Mouse (Mus musculus) frontal cortex, postnatal 36 days (tissue): ENCODE data around the gene Krtap7-1.

ENCODE experiments used
- DNase-seq, 2 experiments: peaks; one replicate each; pipeline ENCODE4 v3.0.0; 2022; ENCODE audit warnings: low spot score in 2 of 2

The Krtap7-1 gene

GRCm38 (mm10) chr16:89508223-89508622 is at the start of gene Krtap7-1:
Krtap7-1 (minus strand) TSS chr16:89508323.
- no peak for DNase-seq

- DNase-seq = no peak
Measured at GRCm38 (mm10) chr16:89550298-89550697, 42.2 kb upstream of the Krtap7-1 start.

- DNase-seq = no peak
Measured at GRCm38 (mm10) chr16:89538031-89538484, 29.9 kb upstream of the Krtap7-1 start.

- DNase-seq = no peak
Measured at GRCm38 (mm10) chr16:89537349-89537748, 29.2 kb upstream of the Krtap7-1 start.

- peak; percentile 15 to 22 for DNase-seq
Measured at GRCm38 (mm10) chr16:89530547-89530946, 22.4 kb upstream of the Krtap7-1 start.

- DNase-seq = no peak
Measured at GRCm38 (mm10) chr16:89529846-89530245, 21.7 kb upstream of the Krtap7-1 start.

GRCm38 (mm10) chr16:89528380-89528779 is 20.3 kb upstream of the Krtap7-1 start:
- DNase-seq = no peak

- no peak for DNase-seq
Measured at GRCm38 (mm10) chr16:89520996-89521395, 12.9 kb upstream of the Krtap7-1 start.

- no peak for DNase-seq
Measured at GRCm38 (mm10) chr16:89520555-89520954, 12.4 kb upstream of the Krtap7-1 start.

GRCm38 (mm10) chr16:89520091-89520490 is 12.0 kb upstream of the Krtap7-1 start:
- no peak for DNase-seq

GRCm38 (mm10) chr16:89517635-89518034 is 9.5 kb upstream of the Krtap7-1 start:
- DNase-seq = peak; percentile 29 to 36

GRCm38 (mm10) chr16:89513431-89513830 is 5.3 kb upstream of the Krtap7-1 start:
- no peak for DNase-seq

GRCm38 (mm10) chr16:89503571-89503970 is 4.6 kb downstream of the Krtap7-1 start:
- no peak for DNase-seq

GRCm38 (mm10) chr16:89501870-89502269 is 6.3 kb downstream of the Krtap7-1 start:
- no peak for DNase-seq

GRCm38 (mm10) chr16:89497002-89497401 is 11.1 kb downstream of the Krtap7-1 start:
- peak in 1 of 2 experiments; percentile 16 for DNase-seq

- DNase-seq = no peak
Measured at GRCm38 (mm10) chr16:89495394-89496153, 12.5 kb downstream of the Krtap7-1 start.

GRCm38 (mm10) chr16:89487852-89488251 is 20.3 kb downstream of the Krtap7-1 start, which contains the start of gene Krtap8-1:
Krtap8-1 (minus strand) TSS chr16:89487952.
- DNase-seq = no peak

GRCm38 (mm10) chr16:89477679-89478314 is 30.3 kb downstream of the Krtap7-1 start:
- no peak for DNase-seq

- DNase-seq = no peak
Measured at GRCm38 (mm10) chr16:89461189-89461588, 46.9 kb downstream of the Krtap7-1 start.
